In the genomic region with DNA sequence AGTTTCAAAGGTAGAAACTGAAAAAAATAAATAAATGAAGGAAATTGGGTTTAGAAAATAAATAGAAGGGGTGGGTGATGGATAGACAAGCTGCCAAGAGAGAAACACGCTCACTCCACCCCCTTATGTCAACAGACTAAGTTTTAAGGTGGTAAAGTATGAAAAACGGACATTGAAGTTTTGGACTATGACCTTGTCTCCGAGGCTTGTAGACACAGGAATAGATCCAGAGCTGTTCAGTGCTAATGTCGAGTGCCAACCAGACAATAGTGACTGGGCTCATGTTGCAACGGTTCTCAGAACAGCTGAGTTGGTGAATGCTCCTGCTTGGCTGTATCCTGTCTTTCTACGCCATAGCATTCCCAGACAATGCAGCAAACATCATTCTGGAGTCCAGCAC, we compare ENCODE assay signal across 34 mouse cellular contexts. TPM values are rescaled to one million over a fixed set of nuclear protein-coding genes. Genes with fewer than 3 reads are reported as not detected.
DNase-seq lines count a peak whose midpoint lies in the region; ATAC-seq and TF ChIP-seq lines count a peak whose summit lies in the region.
"Had no signal": no experiment of that assay in that cellular context is flagged by ENCODE, and none has a peak within 500 bp of the region (broad histone marks: within the 10 kb centered on the region; RNA-seq: fewer than 3 reads in every experiment).

No protein-coding gene starts in this region.

- TF ChIP-seq EP300 in liver, postnatal 0 days (IDR thresholded peaks at IDR 0.05; ENCODE audit: low read depth), result peak; percentile 74

- no peak overlapping the region for H3K4me3 ChIP-seq in kidney, adult 2 months (ENCODE audit: insufficient read depth, low read depth, low read length)
- no peak overlapping the region for H3K4me3 ChIP-seq in kidney, embryonic 16.5 days (ENCODE audit: low read length)
- no peak overlapping the region for H3K4me3 ChIP-seq in liver, postnatal 0 days (ENCODE audit: low read depth, low read length)
- H3K4me3 ChIP-seq: embryonic facial prominence, embryonic 10.5 days; embryonic facial prominence, embryonic 13.5 days; erythroblast, embryonic 14.5 days; forebrain, embryonic 12.5 days; forebrain, embryonic 15.5 days; heart, embryonic 12.5 days; heart, embryonic 15.5 days; hindbrain, embryonic 10.5 days; hindbrain, embryonic 13.5 days had no signal

- H3K27me3 ChIP-seq in kidney, adult 2 months (replicated peaks; ENCODE audit: control insufficient read depth, insufficient read depth, low read length), result no peaks in the 10 kb centered on the region; the same call in 1 of the 2 replicates
- no peaks in the 10 kb centered on the region for H3K27me3 ChIP-seq in kidney, embryonic 16.5 days (ENCODE audit: insufficient read depth, low read length)
- no peaks in the 10 kb centered on the region for H3K27me3 ChIP-seq in liver, postnatal 0 days (ENCODE audit: insufficient read depth, low read length)
- H3K27me3 ChIP-seq: embryonic facial prominence, embryonic 13.5 days; forebrain, embryonic 12.5 days; forebrain, embryonic 15.5 days; heart, embryonic 12.5 days; heart, embryonic 15.5 days; hindbrain, embryonic 13.5 days had no signal

- DNase-seq in adrenal gland, adult 2 months, result peak; percentile 6
- no peak for DNase-seq in adrenal gland, adult 18-20 months (ENCODE audit: low spot score in 2 of 2)
- peak; percentile 74 for DNase-seq in kidney, adult 2 months
- peak; percentile 9 to 16 for DNase-seq in kidney, postnatal 36 days
- DNase-seq in kidney, postnatal 25 days, result no peak
- peak; percentile 30 for DNase-seq in liver, postnatal 0 days
- DNase-seq in liver, result no peak
- DNase-seq: adrenal gland, adult 8-10 months; cerebellum, adult 11-12 months; cerebellum, adult 8-10 months; cerebellum, postnatal 10 days; cerebellum, postnatal 36 days; embryo, embryonic 11 days; gastrocnemius, postnatal 25 days; heart, adult 18-20 months; heart, postnatal 10 days; heart, postnatal 36 days had no signal

- H3K4me2 ChIP-seq in kidney, embryonic 16.5 days (replicated peaks; ENCODE audit: low read depth, low read length), result no peak overlapping the region
- H3K4me2 ChIP-seq in liver, postnatal 0 days (ENCODE audit: low read depth, low read length), result no peak overlapping the region
- H3K4me2 ChIP-seq: embryonic facial prominence, embryonic 13.5 days; forebrain, embryonic 12.5 days; forebrain, embryonic 15.5 days; heart, embryonic 12.5 days; heart, embryonic 15.5 days; hindbrain, embryonic 13.5 days had no signal

- no peak overlapping the region for H3K9ac ChIP-seq in kidney, embryonic 16.5 days (replicated peaks; ENCODE audit: low read length)
- no peak overlapping the region for H3K9ac ChIP-seq in liver, postnatal 0 days (replicated peaks)
- H3K9ac ChIP-seq: embryonic facial prominence, embryonic 13.5 days; forebrain, embryonic 12.5 days; forebrain, embryonic 15.5 days; heart, embryonic 12.5 days; heart, embryonic 15.5 days; hindbrain, embryonic 13.5 days had no signal

- no peak overlapping the region for H3K27ac ChIP-seq in kidney, adult 2 months (ENCODE audit: insufficient read depth, low read depth, low read length)
- no peak overlapping the region for H3K27ac ChIP-seq in kidney, embryonic 16.5 days (ENCODE audit: low read length)
- peak overlapping the region; percentile 69 for H3K27ac ChIP-seq in liver, postnatal 0 days (ENCODE audit: low read depth)
- H3K27ac ChIP-seq: embryonic facial prominence, embryonic 10.5 days; embryonic facial prominence, embryonic 13.5 days; forebrain, embryonic 12.5 days; forebrain, embryonic 15.5 days; heart, embryonic 15.5 days; hindbrain, embryonic 10.5 days; hindbrain, embryonic 13.5 days had no signal

- TF ChIP-seq POLR2A in kidney, adult 2 months (IDR thresholded peaks at IDR 0.05; ENCODE audit: low read depth, low read length), result no peak

- WGBS in kidney, adult 2 months, result 53% methylated on average over 6 of the region's 6 CpGs
- 73% methylated on average over 6 of the region's 6 CpGs for WGBS in kidney, embryonic 16.5 days
- 44% methylated on average over 6 of the region's 6 CpGs for WGBS in liver, postnatal 0 days (ENCODE audit: insufficient replicate concordance)

- no peak for ATAC-seq in kidney, embryonic 16.5 days (ENCODE audit: low FRiP score, low TSS enrichment)
- ATAC-seq in liver, postnatal 0 days, result peak; percentile 80
- ATAC-seq: activated CD4-positive, CD25-positive, alpha-beta regulatory T cell, adult 4 months; forebrain, embryonic 15.5 days; hindbrain, embryonic 16.5 days had no signal

- H3K9me3 ChIP-seq in kidney, embryonic 16.5 days (ENCODE audit: low read length), result no peaks in the 10 kb centered on the region
- H3K9me3 ChIP-seq in liver, postnatal 0 days (ENCODE audit: low read length), result no peaks in the 10 kb centered on the region
- H3K9me3 ChIP-seq: embryonic facial prominence, embryonic 10.5 days; embryonic facial prominence, embryonic 13.5 days; forebrain, embryonic 12.5 days; forebrain, embryonic 15.5 days; heart, embryonic 15.5 days; hindbrain, embryonic 10.5 days; hindbrain, embryonic 13.5 days had no signal

- H3K4me1 ChIP-seq in kidney, adult 2 months (ENCODE audit: control insufficient read depth, insufficient read depth, low read length), result no peaks in the 10 kb centered on the region
- H3K4me1 ChIP-seq in kidney, embryonic 16.5 days (ENCODE audit: insufficient read depth, low read length), result no peaks in the 10 kb centered on the region
- peaks cover 14% of the 10 kb centered on the region for H3K4me1 ChIP-seq in liver, postnatal 0 days (ENCODE audit: insufficient read depth)
- H3K4me1 ChIP-seq: embryonic facial prominence, embryonic 10.5 days; embryonic facial prominence, embryonic 13.5 days; forebrain, embryonic 12.5 days; forebrain, embryonic 15.5 days; heart, embryonic 12.5 days; heart, embryonic 15.5 days; hindbrain, embryonic 10.5 days; hindbrain, embryonic 13.5 days had no signal

- no peak for TF ChIP-seq CTCF in kidney, adult 2 months (conservative IDR thresholded peaks at IDR 0.05; ENCODE audit: insufficient read depth, insufficient read length, low read depth, low read length)
- TF ChIP-seq CTCF in liver, postnatal 0 days (IDR thresholded peaks at IDR 0.05; ENCODE audit: low read depth), result no peak

- no peaks in the 10 kb centered on the region for H3K36me3 ChIP-seq in kidney, adult 2 months (ENCODE audit: control insufficient read depth, insufficient read depth, low read length)
- H3K36me3 ChIP-seq in kidney, embryonic 16.5 days (ENCODE audit: insufficient read depth, low read length), result no peaks in the 10 kb centered on the region
- H3K36me3 ChIP-seq in liver, postnatal 0 days (replicated peaks; ENCODE audit: insufficient read depth, low read length), result no peaks in the 10 kb centered on the region
- H3K36me3 ChIP-seq: embryonic facial prominence, embryonic 10.5 days; embryonic facial prominence, embryonic 13.5 days; forebrain, embryonic 12.5 days; forebrain, embryonic 15.5 days; heart, embryonic 12.5 days; heart, embryonic 15.5 days; hindbrain, embryonic 10.5 days; hindbrain, embryonic 13.5 days had no signal

RNA-seq across cellular contexts. Expression of gene Olfr541, which starts 24.0 kb away (rescaled TPM):
- total RNA-seq in adrenal gland, adult 2 months (2021), result not detected
- polyA plus RNA-seq in adrenal gland, adult 2 months (2012; rRNA removed), result not detected in 2 replicates
- not detected for total RNA-seq in adrenal gland, adult 18-20 months (2021)
- not detected in 2 replicates for polyA plus RNA-seq in kidney, adult 2 months (2012; rRNA removed)
- not detected in 2 replicates for polyA plus RNA-seq in kidney, embryonic 16.5 days (2015; fragmentation: Nextera tagmentation; extraction: Ambion mirVana)
- polyA plus RNA-seq in liver, postnatal 0 days (2015; fragmentation: Nextera tagmentation; extraction: Ambion mirVana), result not detected in 2 replicates
- total RNA-seq: adrenal gland, adult 8-10 months; adrenal gland, postnatal 36 days; ES-E14; gastrocnemius, adult 8-10 months; gastrocnemius, postnatal 25 days; heart, adult 18-20 months; heart, postnatal 10 days; heart, postnatal 36 days had no signal
- polyA plus RNA-seq: activated CD4-positive, CD25-positive, alpha-beta regulatory T cell, adult 4 months; cortical plate, adult 2 months; embryonic facial prominence, embryonic 10.5 days; erythroblast, embryonic 14.5 days; forebrain, embryonic 12.5 days; forebrain, embryonic 15.5 days; gonadal fat pad, adult 2 months; heart, embryonic 12.5 days; heart, embryonic 15.5 days; hindbrain, embryonic 10.5 days; hindbrain, embryonic 13.5 days; hindbrain, embryonic 16.5 days had no signal

RNA-seq across cellular contexts. Expression of gene Olfr45, which starts 39.3 kb away (rescaled TPM):
- not detected for total RNA-seq in adrenal gland, adult 2 months (2021)
- not detected in 2 replicates for polyA plus RNA-seq in adrenal gland, adult 2 months (2012; rRNA removed)
- total RNA-seq in adrenal gland, adult 18-20 months (2021), result not detected
- polyA plus RNA-seq in kidney, adult 2 months (2012; rRNA removed), result not detected in 2 replicates
- not detected in 2 replicates for polyA plus RNA-seq in kidney, embryonic 16.5 days (2015; fragmentation: Nextera tagmentation; extraction: Ambion mirVana)
- not detected in 2 replicates for polyA plus RNA-seq in liver, postnatal 0 days (2015; fragmentation: Nextera tagmentation; extraction: Ambion mirVana)
- total RNA-seq: adrenal gland, adult 8-10 months; adrenal gland, postnatal 36 days; ES-E14; gastrocnemius, adult 8-10 months; gastrocnemius, postnatal 25 days; heart, adult 18-20 months; heart, postnatal 10 days; heart, postnatal 36 days had no signal
- polyA plus RNA-seq: activated CD4-positive, CD25-positive, alpha-beta regulatory T cell, adult 4 months; cortical plate, adult 2 months; embryonic facial prominence, embryonic 10.5 days; embryonic facial prominence, embryonic 13.5 days; erythroblast, embryonic 14.5 days; forebrain, embryonic 12.5 days; forebrain, embryonic 15.5 days; gonadal fat pad, adult 2 months; heart, embryonic 12.5 days; heart, embryonic 15.5 days; hindbrain, embryonic 10.5 days; hindbrain, embryonic 13.5 days; hindbrain, embryonic 16.5 days had no signal

RNA-seq across cellular contexts. Expression of gene Cyp2e1, which starts 42.4 kb away (rescaled TPM):
- 1,000 to 10,000 TPM in 1 of 2 experiments, 100 to 1,000 TPM in 1; 264 to 1,313 TPM for total RNA-seq in adrenal gland, adult 2 months (2021)
- polyA plus RNA-seq in adrenal gland, adult 2 months (2012; rRNA removed), result 19.3 and 45.7 TPM in 2 replicates
- 100 to 1,000 TPM; 200 to 317 TPM for total RNA-seq in adrenal gland, adult 18-20 months (2021)
- polyA plus RNA-seq in kidney, adult 2 months (2012; rRNA removed), result 78.0 and 92.8 TPM in 2 replicates
- 1.4 and 1.8 TPM in 2 replicates for polyA plus RNA-seq in kidney, embryonic 16.5 days (2015; fragmentation: Nextera tagmentation; extraction: Ambion mirVana)
- polyA plus RNA-seq in liver, postnatal 0 days (2015; fragmentation: Nextera tagmentation; extraction: Ambion mirVana), result 556 and 629 TPM in 2 replicates
- total RNA-seq: ES-E14 had no signal
- polyA plus RNA-seq: embryonic facial prominence, embryonic 10.5 days; embryonic facial prominence, embryonic 13.5 days; erythroblast, embryonic 14.5 days; forebrain, embryonic 12.5 days; forebrain, embryonic 15.5 days; heart, embryonic 12.5 days; heart, embryonic 15.5 days; hindbrain, embryonic 10.5 days; hindbrain, embryonic 13.5 days; hindbrain, embryonic 16.5 days had no signal

Comparison
In these comparisons a context has a peak if more than half of its experiments do, and no peak if none do; other contexts are left out.
1. DNase-seq: peak in adrenal gland, adult 2 months (single experiment), kidney, adult 2 months (single experiment), kidney, postnatal 36 days (2 of 2) and liver, postnatal 0 days (single experiment); none in adrenal gland, adult 18-20 months (0 of 2), kidney, postnatal 25 days (0 of 2) and liver (single experiment).